8 mouse cellular contexts compared by ENCODE assay signal in genomic region chr6:134700451-134701210, GRCm38 (mm10).
DNase-seq lines count a peak whose midpoint lies in the region; ATAC-seq and TF ChIP-seq lines count a peak whose summit lies in the region.

No protein-coding gene starts in this region.

- ATAC-seq in neural tube, embryonic 13.5 days (ENCODE audit: low read depth) = no peak; the same call in 1 of the 2 replicates
- no peak; the same call in 1 of the 2 replicates for ATAC-seq in neural tube, embryonic 15.5 days (ENCODE audit: low FRiP score)
- ATAC-seq in inflammation-experienced regulatory T-cells, adult 6 months = peak; percentile 89
- ATAC-seq in lung, postnatal 0 days = peak; percentile 96

- H3K36me3 ChIP-seq in neural tube, embryonic 13.5 days = peaks cover 10% of the 10 kb centered on the region; the same call in 1 of the 2 replicates
- peaks cover 4% of the 10 kb centered on the region; the same call in 1 of the 2 replicates for H3K36me3 ChIP-seq in neural tube, embryonic 15.5 days
- H3K36me3 ChIP-seq in lung, postnatal 0 days (ENCODE audit: insufficient read depth, low read length) = no peaks in the 10 kb centered on the region

- H3K4me1 ChIP-seq in neural tube, embryonic 13.5 days (replicated peaks) = peaks cover 4% of the 10 kb centered on the region; the same call in 1 of the 2 replicates
- no peaks in the 10 kb centered on the region; the same call in 1 of the 2 replicates for H3K4me1 ChIP-seq in neural tube, embryonic 15.5 days
- peaks cover 5% of the 10 kb centered on the region; the same call in 1 of the 2 replicates for H3K4me1 ChIP-seq in lung, postnatal 0 days (ENCODE audit: insufficient read depth, low read depth, low read length)

- no peak overlapping the region for H3K9ac ChIP-seq in neural tube, embryonic 13.5 days
- no peak overlapping the region for H3K9ac ChIP-seq in neural tube, embryonic 15.5 days (replicated peaks)
- no peak overlapping the region for H3K9ac ChIP-seq in lung, postnatal 0 days (replicated peaks; ENCODE audit: low read depth)

- TF ChIP-seq CTCF in lung, postnatal 0 days (IDR thresholded peaks at IDR 0.05) = no peak; the same call in 1 of the 2 replicates

- no peak overlapping the region for H3K4me3 ChIP-seq in neural tube, embryonic 13.5 days
- no peak overlapping the region for H3K4me3 ChIP-seq in neural tube, embryonic 15.5 days (replicated peaks)
- H3K4me3 ChIP-seq in lung, postnatal 0 days (ENCODE audit: low read depth, low read length) = no peak overlapping the region

- DNase-seq in adrenal gland, postnatal 25 days = peak; percentile 21
- peak; percentile 96 for DNase-seq in lung, postnatal 0 days (ENCODE audit: low spot score)
- peak; percentile 27 for DNase-seq in thymus, postnatal 4 days
- no peak for DNase-seq in left cerebral cortex, postnatal 4 days
- no peak for DNase-seq in right cerebral cortex, adult 18-20 months

- 0 out of 2 replicates have a peak overlapping the region, but pooled peaks have one; percentile 18 for H3K27ac ChIP-seq in neural tube, embryonic 13.5 days (replicated peaks)
- H3K27ac ChIP-seq in neural tube, embryonic 15.5 days (replicated peaks) = no peak overlapping the region
- H3K27ac ChIP-seq in lung, postnatal 0 days (ENCODE audit: low read length) = peak overlapping the region; percentile 86

- whole genome bisulfite sequencing in neural tube, embryonic 13.5 days = 44% methylated on average over 8 of the region's 8 CpGs
- 45% methylated on average over 8 of the region's 8 CpGs for WGBS in neural tube, embryonic 15.5 days
- 27% methylated on average over 8 of the region's 8 CpGs for WGBS in lung, postnatal 0 days

- H3K9me3 ChIP-seq in neural tube, embryonic 13.5 days = no peaks in the 10 kb centered on the region
- no peaks in the 10 kb centered on the region for H3K9me3 ChIP-seq in neural tube, embryonic 15.5 days (replicated peaks)
- H3K9me3 ChIP-seq in lung, postnatal 0 days (ENCODE audit: low read length) = no peaks in the 10 kb centered on the region

- H3K4me2 ChIP-seq in neural tube, embryonic 13.5 days = no peak overlapping the region
- H3K4me2 ChIP-seq in neural tube, embryonic 15.5 days = no peak overlapping the region
- H3K4me2 ChIP-seq in lung, postnatal 0 days (replicated peaks; ENCODE audit: low read depth, low read length) = no peak overlapping the region

- H3K27me3 ChIP-seq in neural tube, embryonic 13.5 days = no peaks in the 10 kb centered on the region
- H3K27me3 ChIP-seq in neural tube, embryonic 15.5 days (replicated peaks) = no peaks in the 10 kb centered on the region
- H3K27me3 ChIP-seq in lung, postnatal 0 days (replicated peaks; ENCODE audit: insufficient read depth, low read length) = no peaks in the 10 kb centered on the region

- intact Hi-C loops in left cerebral cortex, postnatal 4 days (cut with DNase I) = no loop called here

- peak; percentile 99 for TF ChIP-seq EP300 in lung, postnatal 0 days (IDR thresholded peaks at IDR 0.05)

Comparison
In these comparisons a context has a peak if more than half of its experiments do, and no peak if none do; other contexts are left out.
1. ATAC-seq: peak in inflammation-experienced regulatory T-cells, adult 6 months (single experiment) and lung, postnatal 0 days (single experiment); none in neural tube, embryonic 13.5 days (single experiment) and neural tube, embryonic 15.5 days (single experiment).
2. DNase-seq: peak in adrenal gland, postnatal 25 days (single experiment), lung, postnatal 0 days (single experiment) and thymus, postnatal 4 days (single experiment); none in left cerebral cortex, postnatal 4 days (single experiment) and right cerebral cortex, adult 18-20 months (single experiment).